Mouse (Mus musculus) cerebellum, adult 11-12 months (tissue): ENCODE results near the gene Ankrd40.

Experiments used
- DNase-seq: peaks from one replicate; pipeline ENCODE4 v3.0.0; 2022

Gene Ankrd40

DNA sequence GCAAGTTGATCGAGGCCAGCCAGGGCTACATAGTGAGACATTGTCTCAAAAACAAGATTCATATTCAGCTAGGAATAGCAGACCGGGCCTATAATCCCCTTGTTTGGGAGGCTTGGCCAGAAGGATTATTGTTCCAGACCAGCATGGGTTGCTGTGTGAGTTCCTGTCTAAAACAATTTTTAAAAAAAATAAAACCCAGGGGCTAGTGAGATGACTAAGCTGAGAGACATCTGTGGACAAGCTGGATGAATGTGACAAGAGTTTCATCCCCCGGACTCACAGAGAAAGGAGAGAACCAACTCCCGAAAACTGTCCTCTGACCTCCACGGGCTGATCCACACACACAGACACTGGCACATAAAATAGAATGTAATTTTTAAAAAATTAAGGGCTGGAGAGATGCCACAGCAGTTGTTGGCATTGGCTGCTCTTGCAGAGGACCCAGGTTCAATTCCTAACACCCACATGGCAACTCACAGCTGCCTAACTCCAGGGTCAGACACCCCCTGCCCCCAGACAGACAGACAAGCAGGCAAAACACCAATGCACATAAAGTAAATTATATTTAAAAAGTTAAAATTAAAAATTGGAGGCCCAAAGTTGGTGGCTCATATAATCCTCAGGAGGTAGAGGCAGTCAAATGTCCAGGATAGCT lies 4.4 kb upstream of the Ankrd40 start:
- DNase-seq: no peak

DNA sequence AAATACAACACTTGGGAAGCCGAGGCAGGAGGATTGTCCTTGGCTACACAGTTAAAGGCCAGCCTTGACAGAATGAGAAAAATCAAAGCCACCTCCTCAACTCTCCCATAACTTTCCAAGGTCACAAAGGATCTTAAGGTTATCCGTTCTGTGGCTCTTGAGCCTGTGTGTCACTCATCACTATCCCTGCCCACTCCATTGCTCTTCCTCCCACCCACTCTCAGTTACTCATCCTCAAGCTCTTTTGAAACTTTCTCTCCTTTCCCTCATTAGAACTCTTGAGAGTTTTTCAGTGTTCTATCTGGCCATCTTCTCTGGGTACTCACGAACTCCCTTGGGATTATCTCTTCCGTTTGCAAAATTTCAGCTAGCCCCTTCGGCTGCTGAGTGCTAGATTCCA lies 3.2 kb upstream of the Ankrd40 start:
- DNase-seq: no peak

DNA sequence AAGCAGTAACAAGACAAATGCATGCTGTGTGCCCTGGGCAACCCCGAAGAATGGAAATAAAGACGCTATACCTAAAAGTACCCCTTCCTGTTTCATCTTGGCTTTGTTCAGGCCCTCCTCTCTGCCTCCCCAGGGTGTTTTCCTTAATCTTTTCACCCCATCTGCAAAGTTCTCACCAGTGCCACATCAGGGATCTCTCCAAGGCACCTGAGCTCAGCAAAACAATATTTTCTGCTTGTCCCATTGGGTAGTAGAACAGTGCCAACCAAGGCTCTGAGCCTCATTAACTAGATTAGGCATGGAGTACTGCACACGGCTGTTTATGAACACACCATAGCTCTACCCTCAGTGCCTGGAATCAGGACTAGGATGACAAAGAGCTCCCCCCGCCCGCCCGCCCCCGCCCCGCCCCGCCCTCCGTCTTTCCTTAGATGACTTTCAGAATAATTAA lies 815 bp upstream of the Ankrd40 start:
- peak; percentile 81 for DNase-seq

DNA sequence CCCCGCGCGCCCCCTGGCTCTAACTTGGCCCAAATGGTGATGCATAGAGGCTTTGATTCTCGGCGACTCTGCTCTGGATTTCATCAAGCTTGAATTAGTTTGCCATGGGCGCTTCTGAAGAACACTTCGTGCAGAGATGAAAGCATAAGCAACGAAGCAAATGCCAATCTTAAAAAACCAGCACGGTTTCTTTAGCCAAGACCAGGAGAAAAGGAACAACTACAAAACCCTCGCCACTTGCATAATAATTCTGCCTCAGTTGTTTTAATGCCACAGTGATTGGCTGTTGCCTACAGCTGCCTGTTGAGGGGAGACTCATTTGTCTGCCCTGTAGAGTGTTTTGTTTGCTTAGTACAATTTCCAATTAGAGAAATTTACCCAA lies 834 bp downstream of the Ankrd40 start:
- DNase-seq: no peak

DNA sequence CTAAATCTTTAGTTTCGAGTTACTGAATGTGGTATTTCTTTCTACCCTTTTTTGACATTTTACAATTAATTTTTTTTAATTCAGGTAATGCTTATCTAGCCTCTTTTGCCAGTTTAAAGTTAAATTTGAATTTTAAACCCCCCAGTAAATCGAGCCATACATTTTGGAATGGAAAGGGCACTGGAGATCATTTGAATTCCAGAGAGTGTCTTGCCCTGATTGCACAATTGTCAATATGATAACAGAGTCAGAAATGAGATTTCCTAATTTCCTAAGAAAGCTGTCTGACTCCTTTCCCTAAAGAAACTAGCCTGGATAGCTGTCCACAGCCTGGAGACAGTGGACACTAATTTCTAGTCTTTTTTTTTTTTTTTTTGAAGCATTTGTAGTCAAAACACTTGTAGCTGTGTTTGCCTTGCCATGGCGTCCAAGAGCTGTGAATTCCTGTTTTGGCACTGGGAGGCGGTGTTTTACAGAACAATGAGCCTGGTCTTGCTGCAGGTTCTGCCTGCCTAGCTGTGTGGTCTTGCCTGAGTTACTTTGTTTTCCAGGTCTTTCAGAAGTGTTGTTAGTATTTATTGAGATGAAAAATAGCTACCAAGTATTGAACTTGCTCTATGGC lies 1.6 kb downstream of the Ankrd40 start:
- peak; percentile 74 for DNase-seq

DNA sequence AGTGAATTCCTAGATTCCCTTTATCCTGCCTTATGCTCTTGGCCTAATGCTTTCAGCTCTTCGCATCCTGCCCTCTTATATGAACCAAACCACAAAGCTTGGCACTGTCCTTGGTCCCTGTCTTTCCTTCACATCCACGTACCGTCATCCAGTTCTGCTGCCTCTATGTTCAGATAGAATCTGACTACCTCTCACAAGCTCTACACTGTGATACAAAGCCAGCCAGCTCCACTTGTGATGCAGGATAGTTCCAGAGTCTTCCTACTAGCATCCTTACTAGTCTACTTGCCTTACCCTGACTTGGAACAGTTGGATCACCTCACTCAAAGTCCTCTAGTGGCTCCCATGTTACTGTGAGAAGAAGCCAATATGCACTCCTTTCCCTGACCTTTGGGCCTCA lies 2.4 kb downstream of the Ankrd40 start:
- DNase-seq: no peak

DNA sequence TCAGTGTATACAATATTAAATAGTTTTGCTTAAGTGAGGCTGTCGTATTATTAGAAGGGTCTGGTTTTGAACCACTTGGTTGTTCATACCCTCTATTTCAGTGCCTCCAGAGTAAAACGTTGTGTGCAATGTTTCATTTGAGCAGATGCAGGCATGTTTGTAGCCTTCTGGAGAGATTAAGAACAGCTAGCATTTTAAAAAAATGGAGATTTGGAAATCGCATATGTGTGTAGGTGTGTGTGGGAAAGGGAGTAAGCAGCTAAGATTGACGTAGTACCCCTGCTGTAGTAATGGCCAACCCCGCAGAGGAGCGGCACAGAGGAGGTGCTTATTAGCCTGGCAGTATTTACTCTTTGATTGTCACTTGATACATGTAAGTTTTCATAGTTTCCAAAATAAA lies 4.9 kb downstream of the Ankrd40 start:
- no peak for DNase-seq

DNA sequence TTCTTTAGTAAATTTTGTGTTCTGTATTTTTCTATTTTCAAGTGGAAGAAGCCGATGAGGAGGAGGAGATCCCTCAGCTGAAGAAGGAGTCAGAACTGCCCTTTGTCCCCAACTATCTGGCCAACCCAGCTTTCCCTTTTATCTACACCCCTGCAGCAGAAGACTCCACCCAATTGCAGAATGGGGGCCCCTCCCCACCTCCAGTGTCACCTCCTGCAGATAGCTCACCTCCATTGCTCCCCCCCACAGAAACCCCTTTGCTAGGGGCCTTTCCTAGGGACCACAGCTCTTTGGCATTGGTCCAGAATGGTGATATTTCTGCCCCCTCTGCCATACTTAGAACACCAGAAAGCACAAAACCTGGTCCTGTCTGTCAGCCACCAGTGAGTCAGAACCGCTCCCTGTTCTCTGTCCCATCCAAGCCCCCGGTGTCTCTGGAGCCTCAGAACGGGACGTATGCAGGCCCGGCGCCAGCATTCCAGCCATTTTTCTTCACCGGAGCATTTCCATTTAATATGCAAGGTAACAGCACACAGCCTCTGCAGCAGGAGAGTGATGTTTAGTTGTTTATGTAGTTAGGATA lies 6.7 kb downstream of the Ankrd40 start:
- no peak for DNase-seq

DNA sequence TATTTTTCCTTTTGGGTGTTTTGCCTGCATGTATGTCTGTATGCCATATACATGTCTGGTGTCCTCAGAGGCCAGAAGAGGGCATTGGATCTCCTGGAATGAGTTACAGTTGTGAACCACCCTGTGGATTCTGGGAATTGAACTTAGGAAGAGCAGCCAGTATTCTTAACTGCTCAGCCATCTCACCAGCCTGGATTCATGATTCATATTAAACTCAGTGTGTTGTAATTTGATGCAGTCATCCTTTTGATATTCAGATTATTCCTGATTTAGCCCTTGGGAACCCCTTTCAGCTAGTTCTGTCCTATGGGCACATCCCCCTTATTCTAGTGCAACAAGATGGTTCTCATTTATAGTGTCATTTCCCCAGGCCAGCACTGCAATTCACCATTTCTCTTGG lies 8.8 kb downstream of the Ankrd40 start:
- no peak for DNase-seq

DNA sequence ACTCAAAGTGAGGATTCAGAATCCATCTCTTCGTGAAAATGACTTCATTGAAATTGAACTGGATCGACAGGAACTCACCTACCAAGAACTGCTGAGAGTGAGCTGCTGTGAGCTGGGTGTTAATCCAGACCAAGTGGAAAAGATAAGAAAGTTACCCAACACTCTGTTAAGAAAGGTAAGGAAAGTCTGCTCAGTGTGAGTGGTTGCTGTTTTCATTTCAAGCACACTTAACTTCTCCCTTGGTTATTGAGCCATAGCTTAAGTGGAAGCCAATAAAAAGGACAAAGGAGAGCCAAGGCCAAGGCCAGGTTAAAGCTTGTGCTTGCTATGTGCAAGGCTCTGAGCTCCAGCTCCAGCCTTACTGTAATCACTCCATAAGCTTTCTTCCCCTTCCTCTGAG lies 10.5 kb downstream of the Ankrd40 start:
- DNase-seq: no peak

DNA sequence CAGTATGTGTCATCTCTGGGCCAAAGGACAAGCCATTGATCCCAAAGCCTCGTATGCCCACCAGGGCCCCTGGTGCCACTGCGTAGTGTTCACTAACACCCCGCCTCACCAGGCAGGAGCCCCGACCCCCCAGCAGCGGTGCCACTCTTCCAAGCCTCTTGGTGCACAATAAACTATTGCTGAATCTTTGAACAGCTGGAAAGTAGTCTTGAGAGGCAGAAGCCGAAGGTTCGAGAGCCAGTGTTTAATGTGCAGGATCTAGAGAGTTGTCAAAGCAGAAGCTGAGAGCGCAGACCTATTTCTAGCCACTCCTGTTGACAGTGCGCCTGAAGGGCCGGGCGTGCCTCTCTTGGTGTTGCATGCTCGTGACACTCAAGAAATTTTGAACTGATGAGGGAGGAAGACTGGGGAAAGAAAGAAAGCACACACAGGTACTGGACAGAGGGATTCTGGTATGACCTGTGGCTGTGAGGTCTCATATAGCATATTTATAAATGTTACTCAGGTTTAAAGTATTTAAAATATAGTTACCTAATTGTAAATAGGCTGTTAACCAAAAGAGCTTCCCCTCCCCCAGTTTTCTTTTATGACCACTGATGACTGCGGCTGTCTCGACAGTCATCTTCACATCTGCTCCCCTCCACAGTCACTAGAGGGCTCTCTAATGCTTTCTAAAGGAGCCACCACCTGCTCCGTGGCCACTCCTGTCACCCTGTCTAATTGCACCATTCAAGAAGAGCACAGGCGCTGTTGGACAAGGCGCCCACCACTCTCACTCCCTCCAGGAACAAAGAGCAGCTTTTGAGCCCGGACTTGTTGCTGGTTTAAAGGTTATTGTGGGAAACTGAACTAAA lies 12.2 kb downstream of the Ankrd40 start:
- DNase-seq: peak; percentile 68

DNA sequence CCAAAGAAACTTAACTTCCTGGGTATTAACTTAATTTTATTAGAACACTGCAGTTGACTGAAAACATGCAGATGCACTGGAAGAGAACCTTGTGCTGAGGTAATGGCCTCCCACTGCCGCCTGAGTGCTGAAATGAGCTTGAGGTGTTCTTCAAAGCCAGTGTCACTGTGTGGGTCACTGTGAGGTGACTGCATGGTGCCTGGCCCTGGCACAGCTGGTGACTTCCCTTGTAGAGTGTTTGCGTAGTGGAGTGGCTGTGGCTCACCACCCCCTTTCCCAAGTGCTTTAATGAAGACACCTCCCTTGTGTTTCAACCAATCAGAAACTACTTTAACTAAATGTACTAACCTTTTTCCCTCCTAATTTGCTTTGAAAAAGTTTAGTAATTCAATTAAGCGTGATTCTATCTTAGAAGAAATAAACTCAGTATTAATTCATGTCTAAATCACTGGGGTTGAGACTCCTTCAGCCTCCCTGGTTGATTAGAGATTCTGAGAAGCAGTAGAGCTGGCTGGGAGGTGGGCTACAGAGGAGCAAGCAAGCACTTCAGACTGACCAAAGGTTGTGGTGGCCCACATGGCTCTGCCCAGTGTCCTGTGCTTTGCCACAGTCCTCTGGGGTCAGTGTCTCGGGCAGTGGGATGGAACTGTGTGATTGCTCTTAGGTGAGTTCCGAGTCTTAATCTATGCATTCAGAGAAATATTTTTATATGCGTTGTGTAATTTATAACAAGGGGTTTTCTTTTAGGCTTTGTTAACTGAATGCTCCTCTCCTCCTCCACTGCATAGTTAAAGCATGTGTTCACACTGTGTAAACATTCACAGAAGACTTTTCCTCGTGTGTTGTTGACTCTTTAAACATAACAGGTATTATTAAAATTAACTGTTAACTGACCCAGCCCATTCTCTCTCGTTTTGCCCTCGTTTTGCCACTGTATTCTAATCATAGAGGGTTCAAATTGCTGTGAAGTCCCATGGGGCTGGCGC lies 13.4 kb downstream of the Ankrd40 start:
- DNase-seq: no peak

DNA sequence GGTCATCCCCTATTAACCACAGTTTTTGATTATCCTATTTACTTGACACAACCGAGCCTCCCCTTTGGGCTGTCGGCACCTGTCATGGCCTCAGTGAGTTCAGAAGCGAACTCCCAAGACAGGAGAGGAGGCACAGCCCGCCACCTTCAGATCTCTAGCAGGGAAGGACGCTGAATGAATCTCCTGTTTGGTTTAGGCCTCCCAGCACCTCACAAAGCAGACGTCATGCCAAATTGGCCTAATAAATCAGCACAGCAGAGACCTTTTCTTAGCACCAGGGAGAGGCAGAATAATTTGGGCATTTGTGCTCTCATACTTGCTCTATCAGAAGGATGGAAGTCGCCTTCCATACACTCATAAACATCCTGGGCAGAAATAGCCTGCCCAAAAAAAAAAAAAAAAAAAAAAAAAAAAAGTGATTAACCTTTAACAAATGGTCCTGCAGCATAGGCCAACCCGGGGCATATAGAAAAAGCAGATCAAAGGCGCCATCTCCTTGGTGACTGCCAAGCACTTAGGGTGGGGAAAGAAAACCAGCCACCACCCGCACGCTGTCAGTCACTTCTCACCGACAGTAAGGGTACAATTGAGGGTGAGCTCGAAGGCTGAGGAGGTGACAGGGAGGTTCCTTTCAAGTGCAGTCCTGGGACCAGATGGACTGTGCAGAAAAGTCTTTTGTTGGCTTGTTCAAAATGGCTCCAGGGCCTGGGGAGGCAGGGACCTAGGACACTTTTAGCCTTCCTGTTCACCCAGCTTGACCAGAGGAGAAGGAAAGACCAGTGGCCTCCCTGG lies 14.5 kb downstream of the Ankrd40 start:
- no peak for DNase-seq

DNA sequence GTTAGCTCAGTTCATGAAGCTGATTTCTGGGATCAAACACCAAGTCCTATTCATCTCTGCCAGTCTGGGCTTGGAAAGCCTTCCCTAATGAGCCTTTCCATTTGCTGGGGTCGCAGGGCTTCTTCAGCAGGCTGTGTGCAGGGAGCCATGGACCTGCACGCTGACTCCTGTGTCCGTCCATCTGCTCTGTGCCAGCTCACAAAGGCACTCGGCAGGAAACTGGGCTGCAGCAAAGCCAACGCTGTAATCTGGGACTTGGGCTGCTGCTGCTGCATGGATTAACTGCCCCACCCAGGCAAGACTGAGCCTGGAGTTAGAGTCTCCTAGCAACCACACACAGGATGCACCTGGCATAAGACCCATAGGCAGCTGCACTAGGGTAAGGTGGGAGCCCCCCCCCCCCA lies 16.2 kb downstream of the Ankrd40 start:
- no peak for DNase-seq

DNA sequence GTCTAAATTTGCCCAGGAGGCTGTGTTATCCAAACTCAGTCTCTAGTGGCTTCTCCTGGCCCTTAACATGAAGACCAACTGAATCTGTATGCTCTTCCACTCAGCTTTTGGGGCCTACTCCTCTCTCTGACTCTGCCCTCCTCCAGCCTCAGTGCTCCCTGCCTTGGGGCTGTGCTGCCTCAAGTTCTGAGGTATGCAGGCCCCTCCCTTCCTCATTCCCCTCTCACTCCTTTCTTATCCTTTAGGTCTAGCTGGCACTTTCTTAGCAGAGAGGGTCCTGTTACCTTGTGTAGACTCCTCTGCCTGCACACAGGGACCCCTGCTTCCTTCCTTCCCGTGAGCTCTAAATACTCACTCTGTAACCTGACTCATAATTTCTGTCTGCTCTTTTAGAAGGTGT lies 16.7 kb downstream of the Ankrd40 start:
- DNase-seq: no peak

DNA sequence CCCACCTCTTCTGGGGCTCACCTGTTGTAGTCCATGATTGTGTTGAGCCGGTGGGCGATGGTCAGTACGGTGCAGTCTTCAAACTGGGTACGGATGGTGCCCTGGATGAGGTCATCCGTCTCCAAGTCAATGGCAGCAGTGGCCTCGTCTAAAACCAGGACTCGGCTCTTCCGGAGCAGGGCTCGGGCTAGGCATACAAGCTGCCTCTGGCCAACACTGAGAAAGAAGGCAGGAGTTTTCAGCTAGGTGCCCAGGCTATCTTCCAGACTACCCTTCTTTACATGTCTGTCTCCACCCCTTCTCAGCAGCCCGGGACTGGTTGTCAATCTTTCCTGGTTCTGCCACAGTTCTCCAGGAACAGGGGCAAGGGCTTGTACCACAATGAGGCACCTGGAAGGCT lies 18.1 kb downstream of the Ankrd40 start:
- no peak for DNase-seq

DNA sequence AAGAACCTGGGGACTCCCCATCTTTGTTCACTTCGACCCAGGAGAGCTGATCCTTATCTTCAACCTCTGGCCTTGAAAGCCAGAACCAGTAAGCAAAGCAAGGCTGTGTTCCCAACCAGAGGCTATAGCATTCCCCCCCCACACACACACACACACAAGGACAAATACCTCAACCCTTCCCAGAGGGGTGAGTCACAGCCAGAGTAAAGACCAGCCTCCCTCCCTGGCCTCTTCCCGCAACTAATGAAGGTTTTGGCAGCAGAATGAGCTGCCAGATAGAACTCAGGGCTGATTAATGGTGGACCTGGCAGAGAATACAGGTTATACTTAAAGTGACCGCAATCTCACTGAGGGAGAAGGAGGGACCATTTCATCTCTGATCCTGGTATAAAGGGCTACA lies 18.8 kb downstream of the Ankrd40 start:
- DNase-seq: no peak

DNA sequence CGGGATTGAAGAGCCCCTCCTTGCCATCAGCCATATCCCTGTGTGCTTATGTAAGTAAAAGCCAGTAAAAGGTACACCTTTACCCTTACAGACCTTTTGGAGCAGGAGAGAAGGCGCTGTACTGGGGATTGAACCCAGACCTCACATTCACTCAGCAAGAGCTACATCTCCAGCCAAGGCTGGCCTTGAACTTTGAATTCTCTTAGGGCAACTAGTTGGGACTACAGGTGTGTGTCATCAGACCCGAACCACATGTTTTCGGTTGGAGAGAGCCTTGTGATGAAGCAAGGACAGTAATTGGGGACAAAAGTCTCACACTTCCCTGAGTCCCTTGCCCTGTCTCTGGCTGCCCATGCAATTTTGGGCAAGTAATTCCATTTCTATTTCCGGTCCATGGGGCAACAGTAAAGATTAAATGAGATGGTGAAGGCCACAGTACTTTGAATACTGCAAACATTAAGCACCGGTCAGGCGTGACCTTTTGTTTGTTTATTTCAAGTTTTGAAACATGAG lies 19.3 kb downstream of the Ankrd40 start:
- no peak for DNase-seq

DNA sequence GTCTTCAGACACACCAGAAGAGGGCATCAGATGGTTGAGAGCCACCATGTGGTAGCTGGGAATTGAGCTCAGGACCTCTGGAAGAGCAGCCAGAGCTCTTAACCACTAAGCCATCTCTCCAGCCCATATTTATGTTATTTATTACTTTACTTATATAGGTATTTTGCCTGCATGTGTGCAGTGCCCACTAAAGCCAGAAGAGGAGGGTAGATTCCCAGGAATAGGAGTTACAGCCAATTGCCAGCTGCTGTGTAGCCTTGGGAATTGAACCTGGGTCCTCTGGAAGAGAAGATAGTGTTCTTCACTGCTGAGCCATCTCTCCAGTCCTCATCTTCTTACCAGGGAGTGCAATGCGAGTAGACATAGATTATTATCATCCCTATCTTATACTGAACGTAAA lies 22.0 kb downstream of the Ankrd40 start:
- DNase-seq: no peak

DNA sequence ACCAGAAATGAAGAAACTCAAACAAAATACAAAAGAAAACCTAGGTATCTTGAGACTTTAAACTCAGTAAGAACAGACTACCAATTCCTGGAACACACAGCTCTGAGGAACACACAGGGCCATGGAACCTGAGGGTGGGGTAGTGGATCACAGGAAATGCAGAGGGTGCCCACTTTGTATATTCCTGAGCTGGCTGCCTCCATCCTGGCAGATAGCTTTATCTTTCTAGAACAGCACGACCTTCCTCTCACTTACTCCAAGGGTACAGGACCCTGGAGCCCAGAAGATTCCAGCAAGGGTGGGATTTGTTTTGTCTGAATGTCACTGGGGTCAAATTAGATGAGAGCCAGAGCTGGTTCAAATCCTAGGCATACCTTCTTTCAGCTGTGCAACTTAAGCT lies 22.5 kb downstream of the Ankrd40 start:
- no peak for DNase-seq

DNA sequence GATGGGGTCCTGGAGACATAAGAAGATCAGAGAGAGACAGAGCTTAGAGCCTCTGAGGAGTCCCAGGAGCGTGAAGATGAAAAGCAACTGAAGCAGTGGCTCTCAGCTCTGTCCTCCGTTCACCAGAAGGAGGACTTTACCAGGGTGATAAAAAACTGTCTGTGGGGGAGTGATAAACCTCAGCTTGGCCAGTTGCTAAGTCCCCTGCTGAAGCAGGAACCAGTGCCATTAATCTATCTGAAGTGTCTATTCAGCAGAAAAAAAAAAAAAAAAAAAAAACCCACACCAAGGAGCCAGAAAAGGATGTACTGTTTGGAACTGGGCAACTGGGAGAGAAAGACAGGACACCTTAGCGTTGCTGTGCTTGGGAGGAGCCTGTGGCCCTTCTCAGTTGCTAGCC lies 23.3 kb downstream of the Ankrd40 start:
- no peak for DNase-seq
